Comparison of ENCODE assay signal across 16 mouse cellular contexts in genomic region chr12:100330234-100330633, GRCm38 (mm10).
"Had no signal": no experiment of that assay in that cellular context is flagged by ENCODE, and none has a peak within 500 bp of the region (broad histone marks: within the 10 kb centered on the region; RNA-seq: fewer than 3 reads in every experiment).

No protein-coding gene starts in this region.

- DNase-seq: kidney, adult 18-20 months; kidney, postnatal 25 days; lung, adult 18-20 months; midbrain, embryonic 14.5 days; retina, postnatal 1 day; right cerebral cortex, postnatal 25 days; spleen, adult 18-20 months; thymus, adult 18-20 months; thymus, postnatal 36 days had no signal

- H3K4me3 ChIP-seq: lung, embryonic 15.5 days; stomach, embryonic 15.5 days had no signal

- H3K4me2 ChIP-seq: lung, embryonic 15.5 days; midbrain, embryonic 11.5 days; stomach, embryonic 15.5 days had no signal

- H3K27me3 ChIP-seq: lung, embryonic 15.5 days; stomach, embryonic 15.5 days had no signal

- H3K27ac ChIP-seq: kidney, postnatal 0 days; liver, embryonic 14.5 days; lung, embryonic 15.5 days; macrophage; stomach, embryonic 15.5 days had no signal

- H3K36me3 ChIP-seq: lung, embryonic 15.5 days; stomach, embryonic 15.5 days had no signal

- ATAC-seq: intestine, embryonic 16.5 days had no signal

- H3K9ac ChIP-seq: liver, embryonic 14.5 days; lung, embryonic 15.5 days; stomach, embryonic 15.5 days had no signal

- H3K9me3 ChIP-seq: lung, embryonic 15.5 days; stomach, embryonic 15.5 days had no signal

- H3K4me1 ChIP-seq: lung, embryonic 15.5 days; stomach, embryonic 15.5 days had no signal
